ENCODE assay signal across 13 mouse cellular contexts in the genomic region with DNA sequence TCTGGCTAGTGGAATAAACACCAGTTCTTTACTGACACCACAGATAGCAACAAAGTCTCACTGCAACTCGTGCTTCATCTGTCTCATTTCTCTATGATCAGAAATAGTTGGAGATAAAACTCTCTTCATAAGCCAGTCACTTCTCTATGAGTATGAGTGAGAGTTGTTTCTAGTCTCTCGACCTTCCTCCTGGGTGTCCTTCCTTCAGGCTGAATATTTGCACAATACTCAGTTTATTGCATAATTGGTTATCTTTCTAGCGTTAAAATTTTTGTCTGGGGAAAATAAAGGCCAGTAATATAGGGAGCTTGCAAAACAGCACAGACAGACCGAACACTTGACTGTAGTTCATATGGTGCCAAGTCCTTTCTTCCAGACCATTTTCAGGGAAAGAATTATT. TPM values are rescaled to one million over a fixed set of nuclear protein-coding genes. Genes with fewer than 3 reads are reported as not detected.
"Had no signal": no experiment of that assay in that cellular context is flagged by ENCODE, and none has a peak within 500 bp of the region (broad histone marks: within the 10 kb centered on the region; RNA-seq: fewer than 3 reads in every experiment).

No protein-coding gene starts in this region.

- ATAC-seq: liver, postnatal 0 days; lung, postnatal 0 days; midbrain, embryonic 13.5 days; midbrain, embryonic 15.5 days had no signal

- DNase-seq: liver, postnatal 0 days; lung, adult 2 months; lung, postnatal 14 days; lung, postnatal 36 days; retina, postnatal 1 day; right cerebral cortex, postnatal 14 days; thymus, adult 2 months; thymus, postnatal 25 days; thymus, postnatal 4 days had no signal

RNA-seq across cellular contexts. Expression of gene Lilra6, which starts 30.8 kb away (rescaled TPM):
- total RNA-seq: midbrain, postnatal 0 days had no signal

RNA-seq across cellular contexts. Expression of gene Gm14548, which starts 48.2 kb away (rescaled TPM):
- total RNA-seq: midbrain, postnatal 0 days had no signal
